Mouse (Mus musculus) heart, adult 8-10 months (tissue): Measurements from ENCODE around the gene Frem1. TPM values are rescaled to one million over a fixed set of nuclear protein-coding genes. Genes with fewer than 3 reads are reported as not detected.
A peak's percentile ranks its signal among the peaks of the same experiment; 100 is the strongest.

Source experiments
- DNase-seq: peaks from one replicate; pipeline ENCODE4 v3.0.0; 2022; ENCODE audit warnings: low spot score
- total RNA-seq, 4 experiments: library from RNA; stranded (reverse); gene quantifications; 2 replicates each; pipeline ENCODE4 v1.2.4; 2022

The Frem1 gene
- total RNA-seq, 4 experiments from 2014 or later: 0.14 to 0.44 (median 0.17) TPM

- DNase-seq: no peak
Observed at GRCm38 (mm10) chr4:82874791-82875190, 177.3 kb downstream of the Frem1 start.

DNA sequence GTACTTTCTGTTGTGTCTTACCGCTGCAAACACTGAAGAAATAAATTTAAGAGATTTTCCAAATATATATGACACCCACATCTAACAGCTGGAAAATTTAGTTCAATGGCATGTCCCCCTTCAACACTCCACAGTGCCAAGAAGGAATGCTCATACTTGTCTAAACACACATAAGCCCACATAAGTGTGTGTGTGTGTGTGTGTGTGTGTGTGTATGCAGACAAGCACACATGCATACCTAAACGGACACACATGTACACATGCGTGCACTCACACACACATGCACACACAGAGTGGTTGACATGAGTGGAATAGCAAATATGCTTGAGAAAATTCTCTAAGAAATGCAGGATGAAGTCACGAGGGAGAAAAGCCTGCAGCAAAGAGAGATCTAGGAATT, 179.6 kb downstream of the Frem1 start:
- no peak for DNase-seq

DNA sequence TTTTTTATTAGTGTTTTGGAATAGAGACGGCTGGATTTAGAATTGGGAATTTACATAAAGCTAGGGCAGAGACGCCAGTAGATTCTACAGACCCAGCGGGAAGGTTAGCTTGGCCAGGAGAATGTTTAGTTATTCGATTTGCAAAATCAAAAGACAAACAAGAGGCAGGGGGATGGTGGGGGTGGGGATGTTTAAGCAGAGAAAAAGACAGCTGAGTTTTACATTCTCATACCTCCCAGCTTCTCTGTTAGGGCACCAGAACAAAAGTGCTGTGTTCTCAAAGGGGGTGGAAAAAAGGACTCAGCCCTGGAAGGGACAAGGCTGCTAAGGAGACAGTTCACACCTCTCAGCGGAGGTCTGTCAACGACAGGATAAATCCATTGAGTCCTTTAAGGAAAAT, 180.0 kb downstream of the Frem1 start:
- DNase-seq: no peak

DNA sequence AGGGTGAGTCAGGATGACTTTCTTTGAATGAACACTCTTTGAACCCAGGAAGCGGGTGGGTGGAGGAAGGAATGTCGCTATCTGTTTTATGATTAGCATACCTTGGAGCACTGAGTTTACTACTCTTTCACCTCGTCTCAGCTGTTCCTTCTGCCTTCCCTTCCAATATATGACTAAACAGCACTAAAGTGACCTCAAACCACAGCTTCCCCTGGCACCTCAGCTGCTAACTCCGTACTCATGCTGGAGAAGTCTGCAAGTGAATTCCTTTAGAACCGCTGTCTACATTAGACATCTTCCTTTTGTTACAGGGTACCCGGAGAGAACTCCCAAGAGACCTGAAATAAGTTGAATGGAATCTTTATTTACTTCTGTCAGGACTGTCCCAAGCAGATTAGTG, 181.2 kb downstream of the Frem1 start:
- DNase-seq: no peak

DNA sequence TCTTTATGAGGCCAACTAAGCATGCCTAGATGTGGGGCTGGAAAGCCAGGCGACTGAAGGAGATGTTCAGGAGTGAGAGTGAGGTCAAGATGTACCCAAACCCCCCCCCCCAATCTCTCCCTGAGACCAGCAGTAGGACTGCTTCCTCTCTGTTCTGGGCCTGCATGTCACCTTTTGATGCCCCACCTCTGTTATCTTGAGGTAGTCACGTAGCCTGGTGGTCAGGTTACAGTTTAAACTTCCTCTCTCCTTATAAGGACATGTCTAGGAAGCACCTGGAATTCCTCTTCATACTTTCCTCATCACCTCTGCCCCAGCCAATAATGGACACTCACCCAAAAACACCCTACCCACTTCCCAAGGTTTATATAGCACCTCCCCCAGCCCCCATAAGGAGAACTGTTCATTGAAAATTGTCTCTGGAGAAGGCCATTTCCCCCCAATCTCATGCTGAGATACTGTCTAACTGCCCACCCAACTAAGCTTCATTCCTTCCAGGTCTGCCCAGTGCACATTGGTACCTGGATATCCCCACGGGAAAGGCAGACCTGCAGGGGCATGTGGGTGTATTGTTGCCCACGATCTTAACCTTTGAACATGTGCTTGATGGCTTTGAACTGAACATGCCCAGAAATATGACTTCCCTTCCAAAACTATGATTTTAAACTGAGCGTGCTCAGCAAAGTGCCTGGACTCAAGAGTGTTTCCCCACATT, 184.3 kb downstream of the Frem1 start:
- DNase-seq: no peak

DNA sequence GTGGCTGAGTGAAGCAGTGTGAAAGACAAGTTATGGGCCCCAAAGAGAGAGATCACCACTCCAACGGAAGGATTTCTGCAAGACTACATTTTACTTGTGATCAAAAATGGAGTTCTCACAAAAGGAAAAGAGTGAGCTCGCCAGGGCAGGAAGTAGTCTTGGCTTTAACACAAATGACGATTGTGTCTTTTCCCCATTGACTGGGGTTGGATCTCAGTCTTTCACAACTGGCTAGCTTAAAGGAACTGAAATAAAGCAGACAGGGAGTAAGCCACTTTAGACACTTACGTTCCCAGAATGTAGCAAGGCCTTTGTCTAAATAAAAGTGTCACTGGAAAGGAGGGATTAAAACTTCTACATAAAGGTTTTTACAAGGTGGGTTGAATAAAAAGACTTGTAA, 185.0 kb downstream of the Frem1 start:
- DNase-seq: peak; percentile 15

- DNase-seq: no peak
Observed at GRCm38 (mm10) chr4:82864974-82865699, 187.0 kb downstream of the Frem1 start.

GRCm38 (mm10) chr4:82863316-82863715, 188.8 kb downstream of the Frem1 start:
- no peak for DNase-seq

DNA sequence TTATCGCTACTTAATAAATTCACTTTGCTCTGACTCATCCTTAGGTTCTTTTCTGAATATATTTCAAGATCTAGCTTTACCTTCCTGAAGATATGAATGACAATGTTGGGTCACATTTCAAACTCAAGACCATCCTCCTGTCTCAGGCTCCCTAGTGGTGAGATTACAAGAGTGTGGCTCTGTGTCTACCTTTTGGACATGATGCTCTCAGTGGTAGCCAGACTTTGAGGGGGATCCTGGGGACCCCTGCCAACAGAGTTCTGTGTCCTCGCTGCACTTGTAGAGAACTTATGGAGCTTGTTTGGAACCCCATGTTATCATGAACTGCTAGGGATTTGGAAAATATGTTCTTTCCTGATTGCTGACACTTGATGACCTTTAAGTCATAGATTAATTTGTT, 190.7 kb downstream of the Frem1 start:
- no peak for DNase-seq

- no peak for DNase-seq
Observed at GRCm38 (mm10) chr4:82860566-82860965, 191.6 kb downstream of the Frem1 start.

GRCm38 (mm10) chr4:82859131-82860125, 192.7 kb downstream of the Frem1 start, which contains the start of gene Zdhhc21:
Gene Zdhhc21, minus strand, starts transcription at chr4:82859958.
- peak; percentile 65 for DNase-seq

DNA sequence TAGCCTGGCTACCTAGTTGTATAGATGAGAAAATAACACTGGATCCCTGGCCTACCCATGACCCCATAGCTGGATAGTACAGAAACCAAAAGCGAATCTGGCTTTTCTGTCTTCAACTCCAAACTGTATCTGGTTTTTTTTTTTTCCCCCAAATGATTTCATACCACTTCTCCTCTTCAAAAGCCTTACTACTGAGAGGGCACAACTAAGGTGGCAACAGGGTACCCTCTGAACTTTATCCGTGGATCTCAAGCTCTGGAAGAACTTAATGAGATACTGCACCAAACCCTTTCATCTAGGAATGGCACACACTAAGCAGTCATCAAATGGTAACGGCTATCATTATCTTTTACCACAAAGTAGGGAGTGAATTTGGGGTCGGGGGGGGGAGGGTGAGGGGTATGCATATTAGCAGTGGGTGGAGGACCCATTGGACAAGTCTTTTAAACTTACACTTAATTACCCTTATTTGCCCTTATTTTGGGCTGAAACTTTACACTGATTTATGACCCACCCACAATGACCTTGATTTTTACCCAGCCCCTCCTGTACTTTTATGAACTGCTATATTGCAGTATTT, 193.6 kb downstream of the Frem1 start:
- DNase-seq: no peak

DNA sequence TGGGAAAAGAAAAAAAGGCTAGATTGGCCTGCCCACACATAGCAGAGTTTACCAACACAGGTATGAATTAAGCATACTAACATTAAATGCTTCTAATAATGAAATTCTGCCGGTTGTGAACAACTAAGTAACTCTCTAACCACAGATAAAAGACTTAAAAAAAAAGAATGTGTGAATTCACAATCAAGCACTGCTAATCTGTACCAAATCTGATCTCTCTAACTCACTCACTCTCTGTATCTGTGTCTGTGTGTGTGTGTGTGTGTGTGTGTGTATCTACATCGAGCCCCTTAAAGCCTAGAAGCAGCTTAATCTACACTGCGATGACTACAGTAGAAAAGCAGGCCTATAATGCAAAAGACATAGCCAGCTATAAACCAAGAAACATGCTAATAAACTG, 195.2 kb downstream of the Frem1 start:
- DNase-seq: no peak

GRCm38 (mm10) chr4:82853809-82854208, 198.3 kb downstream of the Frem1 start:
- no peak for DNase-seq

GRCm38 (mm10) chr4:82848552-82849234, 203.4 kb downstream of the Frem1 start:
- DNase-seq: no peak

Other genes starting within 250 kb of the Frem1 start
- gene Zdhhc21, start 192.4 kb downstream of the Frem1 start, total RNA-seq: 10 to 100 TPM in 3 of 4 experiments, 1 to 10 TPM in 1; 9.2 to 12.5 (median 11.1) TPM
- gene Cer1, start 167.2 kb downstream of the Frem1 start, total RNA-seq: not detected